Mouse (Mus musculus) G1E (cell line): ENCODE data around the gene Myh9. TPM values are rescaled to one million over a fixed set of nuclear protein-coding genes. Genes with fewer than 3 reads are reported as not detected.
"Not testable (repeated sequence)": the region's sequence is repeated elsewhere in the genome, so short reads cannot be mapped to it uniquely, and the experiment has no call there.

Experiments used
- ATAC-seq: 2 replicates; pipeline ENCODE4 v1.8.0; 2016; ENCODE audit warnings: mild to moderate bottlenecking; ENCODE audit not compliant: insufficient number of reproducible peaks, poor library complexity, low FRiP score, severe bottlenecking; ENCODE audit errors: extremely low read depth
- DNase-seq: peaks from one replicate; pipeline ENCODE4 v3.0.0; 2012; ENCODE audit warnings: low spot score
- H3K27me3 ChIP-seq: 2 replicates; pipeline ENCODE4 v1.6.1; 2012; ENCODE audit warnings: mild to moderate bottlenecking, low read length, inconsistent platforms; ENCODE audit not compliant: insufficient read depth
- H3K36me3 ChIP-seq: replicated peaks from 2 replicates; pipeline ENCODE3; 2012; ENCODE audit warnings: mild to moderate bottlenecking, inconsistent platforms
- H3K4me1 ChIP-seq: 2 replicates; pipeline ENCODE4 v1.6.1; 2012; ENCODE audit warnings: low read depth, low read length, inconsistent platforms, mixed read lengths; ENCODE audit not compliant: insufficient read depth
- H3K4me3 ChIP-seq: 2 replicates; pipeline ENCODE4 v1.5.1; 2012; ENCODE audit warnings: low read depth, mild to moderate bottlenecking, inconsistent platforms, low read length, moderate library complexity, mixed read lengths
- H3K9me3 ChIP-seq: replicated peaks from 2 replicates; pipeline ENCODE4 v1.6.1; 2012; ENCODE audit warnings: inconsistent platforms
- CTCF ChIP-seq: IDR thresholded peaks from 2 replicates; pipeline ENCODE4 v1.5.1; 2012; ENCODE audit warnings: low read depth, low read length, inconsistent platforms, mixed read lengths
- GATA1 ChIP-seq: IDR thresholded peaks from 2 replicates; pipeline ENCODE4 v1.6.1; 2012; ENCODE audit warnings: borderline replicate concordance, low read length, inconsistent platforms, mixed read lengths
- GATA2 ChIP-seq: IDR thresholded peaks from 2 replicates; pipeline ENCODE4 v1.6.1; 2012; ENCODE audit warnings: low read depth, low read length, inconsistent platforms, borderline replicate concordance
- POLR2AphosphoS5 ChIP-seq: IDR thresholded peaks from 2 replicates; pipeline ENCODE4 v1.6.1; 2012; ENCODE audit warnings: low read depth, low read length, inconsistent platforms; ENCODE audit not compliant: insufficient replicate concordance
- TAL1 ChIP-seq: conservative IDR thresholded peaks from 2 replicates; pipeline ENCODE4 v1.6.1; 2012; ENCODE audit warnings: low read depth, low read length, inconsistent platforms, mixed read lengths
- polyA plus RNA-seq: library from polyadenylated mRNA; stranded (reverse); fragments of >175 nt; gene quantifications from 2 replicates; pipeline ENCODE4 v1.2.3, GENCODE M21; 2012
- total RNA-seq, 2 experiments: library from RNA; stranded (forward) in 1 of 2; stranded (reverse) in 1 of 2; fragments of 200-1000 nt in 1 of 2; fragments of >200 nt in 1 of 2; fragmentation: Nextera tagmentation in 1 of 2; gene quantifications; 2 replicates each; pipeline ENCODE4 v1.2.3; 2014 to 2017

The Myh9 gene
- total and polyA plus RNA-seq, 3 experiments: 132 to 198 (median 171) TPM

GRCm38 (mm10) chr15:77749717-77750116, 92.3 kb downstream of the Myh9 start:
- TF ChIP-seq POLR2AphosphoS5: no peak
- no peak for TF ChIP-seq GATA2
- no peak for TF ChIP-seq CTCF
- no peak for TF ChIP-seq TAL1
- no peak for TF ChIP-seq GATA1
- Histone ChIP-seq H3K4me1 (peaks cover under 1% of the 10 kb centered on the region; the same call in 1 of the 2 replicates), H3K9me3 (peaks cover 2% of the 10 kb centered on the region; the same call in 1 of the 2 replicates), H3K27me3 (peaks cover 36% of the 10 kb centered on the region), H3K4me3 (no peak overlapping the region), H3K36me3 (no peaks in the 10 kb centered on the region)
- ATAC-seq (no peak), DNase-seq (no peak)

GRCm38 (mm10) chr15:77748414-77748813, 93.6 kb downstream of the Myh9 start:
- Histone ChIP-seq H3K9me3 (peaks cover 2% of the 10 kb centered on the region; the same call in 1 of the 2 replicates), H3K4me1 (no peaks in the 10 kb centered on the region), H3K27me3 (peaks cover 34% of the 10 kb centered on the region), H3K36me3 (no peaks in the 10 kb centered on the region), H3K4me3 (no peak overlapping the region)
- ATAC-seq (no peak), DNase-seq (no peak)
- TF ChIP-seq TAL1 (no peak), GATA2 (no peak), POLR2AphosphoS5 (no peak), GATA1 (no peak), CTCF (no peak)

GRCm38 (mm10) chr15:77746326-77746725, 95.6 kb downstream of the Myh9 start:
- Histone ChIP-seq H3K27me3 (peaks cover 25% of the 10 kb centered on the region), H3K4me3 (no peak overlapping the region), H3K4me1 (no peaks in the 10 kb centered on the region), H3K36me3 (no peaks in the 10 kb centered on the region), H3K9me3 (peaks cover 2% of the 10 kb centered on the region; the same call in 1 of the 2 replicates)
- TF ChIP-seq GATA2 (no peak), POLR2AphosphoS5 (no peak), TAL1 (no peak), GATA1 (no peak), CTCF (no peak)
- ATAC-seq (no peak), DNase-seq (no peak)

GRCm38 (mm10) chr15:77745081-77745480, 96.9 kb downstream of the Myh9 start:
- Histone ChIP-seq H3K27me3 (peaks cover 32% of the 10 kb centered on the region), H3K9me3 (peaks cover 2% of the 10 kb centered on the region; the same call in 1 of the 2 replicates), H3K36me3 (no peaks in the 10 kb centered on the region), H3K4me3 (no peak overlapping the region), H3K4me1 (no peaks in the 10 kb centered on the region)
- no peak for TF ChIP-seq GATA2
- TF ChIP-seq GATA1: no peak
- no peak for TF ChIP-seq TAL1
- no peak for TF ChIP-seq POLR2AphosphoS5
- TF ChIP-seq CTCF: no peak
- ATAC-seq (no peak), DNase-seq (no peak)

GRCm38 (mm10) chr15:77744632-77745031, 97.3 kb downstream of the Myh9 start:
- Histone ChIP-seq H3K36me3 (no peaks in the 10 kb centered on the region), H3K4me1 (no peaks in the 10 kb centered on the region), H3K9me3 (peaks cover 2% of the 10 kb centered on the region; the same call in 1 of the 2 replicates), H3K4me3 (no peak overlapping the region), H3K27me3 (peaks cover 29% of the 10 kb centered on the region)
- ATAC-seq (no peak), DNase-seq (no peak)
- no peak for TF ChIP-seq POLR2AphosphoS5
- no peak for TF ChIP-seq CTCF
- no peak for TF ChIP-seq TAL1
- TF ChIP-seq GATA1: no peak
- no peak for TF ChIP-seq GATA2

GRCm38 (mm10) chr15:77741556-77741955, 100.4 kb downstream of the Myh9 start:
- DNase-seq, ATAC-seq, H3K9me3 ChIP-seq, H3K4me3 ChIP-seq, H3K4me1 ChIP-seq, H3K36me3 ChIP-seq: not testable (repeated sequence)
- H3K27me3 ChIP-seq: peaks cover 16% of the 10 kb centered on the region

- no peak overlapping the region for H3K4me3 ChIP-seq
- DNase-seq: no peak
- no peaks in the 10 kb centered on the region for H3K9me3 ChIP-seq
- H3K36me3 ChIP-seq: no peaks in the 10 kb centered on the region
- TF ChIP-seq TAL1 (no peak), GATA1 (no peak), POLR2AphosphoS5 (no peak), GATA2 (no peak), CTCF (no peak)
- ATAC-seq: no peak
- no peaks in the 10 kb centered on the region for H3K4me1 ChIP-seq
- peaks cover 13% of the 10 kb centered on the region for H3K27me3 ChIP-seq
These were observed 101.3 kb downstream of the Myh9 start for GRCm38 (mm10) chr15:77740511-77741297.

GRCm38 (mm10) chr15:77733903-77734302, 108.1 kb downstream of the Myh9 start:
- not testable (repeated sequence) for H3K4me3 ChIP-seq, DNase-seq, H3K9me3 ChIP-seq, H3K4me1 ChIP-seq, H3K27me3 ChIP-seq, H3K36me3 ChIP-seq, ATAC-seq

- not testable (repeated sequence) for H3K4me3 ChIP-seq, DNase-seq, H3K36me3 ChIP-seq, H3K9me3 ChIP-seq, H3K4me1 ChIP-seq, ATAC-seq, H3K27me3 ChIP-seq
These were observed 108.6 kb downstream of the Myh9 start for GRCm38 (mm10) chr15:77733380-77733779.

- H3K36me3 ChIP-seq, H3K4me3 ChIP-seq, H3K27me3 ChIP-seq, ATAC-seq, H3K9me3 ChIP-seq, H3K4me1 ChIP-seq, DNase-seq: not testable (repeated sequence)
These were observed 109.1 kb downstream of the Myh9 start for GRCm38 (mm10) chr15:77732851-77733250.
